Mouse (Mus musculus) brain, embryonic 14.5 days (tissue): Measurements from ENCODE around the gene Epb41l2.

Experiments used
- CTCF ChIP-seq: fragments of 200-500 bp; IDR thresholded peaks from 2 replicates; pipeline ENCODE4 v1.5.1; 2012; ENCODE audit warnings: inconsistent platforms, mild to moderate bottlenecking, moderate library complexity, borderline replicate concordance; ENCODE audit not compliant: insufficient read depth, insufficient read length; ENCODE audit errors: extremely low read depth
- POLR2A ChIP-seq: fragments of 200-500 bp; IDR thresholded peaks from 2 replicates; pipeline ENCODE4 v1.6.1; 2012; ENCODE audit warnings: mild to moderate bottlenecking, inconsistent platforms, borderline replicate concordance; ENCODE audit not compliant: poor library complexity, insufficient read depth, insufficient read length, severe bottlenecking; ENCODE audit errors: extremely low read depth

- no peak for TF ChIP-seq CTCF
- TF ChIP-seq POLR2A = no peak
Observed at GRCm38 (mm10) chr10:25416696-25417095, 57.1 kb downstream of the Epb41l2 start.
